Mouse (Mus musculus): ENCODE measurements around the gene Tmem14a. TPM values are rescaled to one million over a fixed set of nuclear protein-coding genes. Genes with fewer than 3 reads are reported as not detected.
"Not testable (repeated sequence)": the region's sequence is repeated elsewhere in the genome, so short reads cannot be mapped to it uniquely, and the experiment has no call there.

The Tmem14a gene
- total RNA-seq, 1 experiment from 2014 or later, result 6.7 TPM

DNA sequence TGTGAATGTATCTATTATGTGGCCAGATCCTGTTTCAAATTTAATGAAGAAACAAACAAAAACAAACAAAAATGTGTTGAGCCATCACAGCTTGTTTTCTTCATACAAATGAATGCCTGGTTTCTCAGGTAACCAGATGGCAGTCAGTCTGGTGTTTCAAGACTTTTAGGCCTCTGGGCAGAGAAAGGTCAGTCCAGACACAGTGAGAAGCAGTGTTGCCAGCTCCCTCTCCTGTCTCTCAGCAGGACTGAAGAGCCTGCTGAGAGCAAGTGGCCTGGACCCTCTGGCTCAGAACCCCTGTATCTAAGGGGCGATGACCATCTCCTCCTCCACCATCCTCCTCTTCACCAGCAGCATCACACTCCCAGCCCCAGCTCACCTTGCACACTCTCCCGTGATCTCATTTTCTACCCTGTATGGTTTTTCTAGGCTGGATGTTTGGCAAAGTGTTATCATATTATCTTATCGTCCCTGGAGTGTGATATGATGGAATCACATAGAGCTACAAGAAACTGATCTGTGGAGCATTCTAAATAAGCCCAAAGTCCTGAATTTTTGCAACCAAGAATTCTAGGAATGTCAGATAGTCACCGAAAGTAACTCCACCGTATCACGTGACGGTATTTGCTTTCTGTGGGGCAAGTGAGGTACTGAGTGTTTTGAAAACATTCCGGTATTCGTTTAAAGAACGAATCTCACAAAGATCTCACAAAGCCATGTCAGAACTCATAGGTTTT is 34.4 kb downstream of the Tmem14a start:
- DNase-seq, result no peak

DNA sequence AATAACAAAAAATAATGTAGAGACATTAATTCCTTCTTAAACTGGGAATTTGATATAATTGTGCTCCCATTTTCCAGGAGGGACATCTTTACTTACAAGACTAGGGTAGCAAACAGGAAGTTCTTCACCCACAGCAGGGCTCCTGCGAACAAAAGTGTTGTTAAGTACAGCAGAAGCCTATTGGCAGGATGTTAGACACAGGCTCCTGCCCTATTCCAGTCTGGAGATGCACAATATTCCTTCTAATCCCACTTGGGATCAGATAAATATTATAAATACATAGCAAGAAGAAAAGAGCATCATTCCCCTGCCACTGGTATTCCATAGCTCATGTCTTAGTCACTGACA is 34.9 kb downstream of the Tmem14a start:
- DNase-seq, result no peak

DNA sequence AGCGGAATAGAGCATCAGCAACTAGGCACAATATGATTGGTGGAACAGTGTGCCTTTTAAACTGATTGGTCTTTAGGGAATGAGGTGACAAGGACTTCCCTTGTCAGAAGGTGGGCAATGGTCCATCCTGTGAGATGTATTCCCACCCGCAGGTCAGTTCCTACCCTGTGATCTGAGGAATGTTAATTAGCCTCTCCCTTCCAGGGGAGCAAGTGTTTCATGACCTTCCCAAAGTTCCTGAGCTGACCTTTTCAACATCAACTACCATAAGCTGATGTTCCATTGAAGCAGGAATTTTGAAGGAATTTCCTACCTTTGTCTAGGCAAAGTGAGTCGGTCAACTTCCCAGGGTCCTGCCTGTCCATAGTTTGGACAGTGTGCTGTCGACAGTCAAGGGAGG is 35.5 kb downstream of the Tmem14a start:
- DNase-seq, result no peak

GRCm38 (mm10) chr1:21255625-21256345 is 37.4 kb downstream of the Tmem14a start:
- DNase-seq, result no peak

DNA sequence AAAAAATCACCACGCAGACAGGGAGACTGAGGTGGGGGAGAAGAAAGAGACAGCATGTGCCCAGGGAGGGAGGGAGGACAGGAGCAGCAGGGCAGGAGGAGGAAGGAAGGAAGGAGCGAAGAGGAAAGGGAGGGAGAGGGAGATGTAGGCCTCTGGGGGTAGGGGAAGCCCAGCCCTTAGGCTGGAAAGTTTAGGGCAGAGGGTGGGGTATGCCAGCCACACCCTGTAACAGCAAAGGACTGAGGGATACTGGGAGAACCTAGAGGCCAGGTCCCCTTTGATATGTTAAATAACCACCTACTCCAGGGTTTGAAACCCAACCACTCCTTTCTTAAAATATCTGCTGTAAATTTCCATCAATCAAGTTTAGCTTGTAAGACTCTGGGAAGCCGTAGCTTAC is 38.0 kb downstream of the Tmem14a start:
- no peak for DNase-seq

GRCm38 (mm10) chr1:21256871-21257270 is 38.5 kb downstream of the Tmem14a start:
- DNase-seq, result no peak

GRCm38 (mm10) chr1:21259981-21260380 is 41.6 kb downstream of the Tmem14a start:
- DNase-seq, result not testable (repeated sequence)

DNA sequence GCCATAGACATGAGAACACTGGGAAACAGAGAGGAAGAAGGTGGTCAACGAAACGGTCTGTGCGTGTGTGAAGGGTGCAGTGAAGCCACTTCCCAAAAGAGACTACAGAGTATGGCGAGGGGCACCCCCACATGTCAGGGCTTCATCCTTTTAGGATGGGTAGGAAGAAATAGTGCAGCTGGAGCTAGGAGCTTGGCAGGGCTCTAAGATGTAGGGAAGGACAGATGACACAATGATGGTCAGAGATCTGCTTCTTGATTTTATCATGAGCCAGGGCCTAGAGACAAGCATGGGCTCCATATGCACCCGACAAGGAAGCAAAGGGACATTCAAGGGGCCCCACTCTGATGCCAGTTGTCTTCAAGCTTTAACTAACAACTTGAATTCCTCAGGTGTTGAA is 44.0 kb downstream of the Tmem14a start:
- no peak for DNase-seq

GRCm38 (mm10) chr1:21263986-21264385 is 45.6 kb downstream of the Tmem14a start:
- DNase-seq, result no peak

GRCm38 (mm10) chr1:21264747-21265146 is 46.4 kb downstream of the Tmem14a start:
- DNase-seq, result no peak

GRCm38 (mm10) chr1:21266766-21267165 is 48.4 kb downstream of the Tmem14a start:
- DNase-seq, result no peak

GRCm38 (mm10) chr1:21267466-21267865 is 49.1 kb downstream of the Tmem14a start:
- not testable (repeated sequence) for DNase-seq

GRCm38 (mm10) chr1:21271343-21272055 is 53.1 kb downstream of the Tmem14a start:
- DNase-seq, result peak; percentile 83

- peak; percentile 19 for DNase-seq
Observed at GRCm38 (mm10) chr1:21272056-21272431, 53.7 kb downstream of the Tmem14a start.

DNA sequence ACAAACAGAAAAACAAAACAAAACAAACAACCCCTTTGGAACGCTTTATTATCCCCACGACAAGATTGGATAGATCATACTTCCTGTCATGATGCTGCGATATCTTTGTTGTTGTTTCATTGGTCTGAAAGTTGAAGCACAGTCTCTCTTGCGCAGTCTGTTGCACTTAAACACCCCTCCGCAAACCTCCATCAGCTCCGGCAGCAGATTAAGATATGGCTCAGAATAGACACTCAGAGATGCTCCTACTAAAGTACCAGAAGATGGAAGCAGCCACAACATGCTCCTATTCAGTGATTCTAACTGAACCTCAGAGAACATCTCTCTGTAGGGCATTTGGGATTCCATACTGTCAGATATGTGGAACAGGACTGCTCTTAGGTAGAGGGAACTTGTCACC is 54.7 kb downstream of the Tmem14a start:
- DNase-seq, result no peak

DNA sequence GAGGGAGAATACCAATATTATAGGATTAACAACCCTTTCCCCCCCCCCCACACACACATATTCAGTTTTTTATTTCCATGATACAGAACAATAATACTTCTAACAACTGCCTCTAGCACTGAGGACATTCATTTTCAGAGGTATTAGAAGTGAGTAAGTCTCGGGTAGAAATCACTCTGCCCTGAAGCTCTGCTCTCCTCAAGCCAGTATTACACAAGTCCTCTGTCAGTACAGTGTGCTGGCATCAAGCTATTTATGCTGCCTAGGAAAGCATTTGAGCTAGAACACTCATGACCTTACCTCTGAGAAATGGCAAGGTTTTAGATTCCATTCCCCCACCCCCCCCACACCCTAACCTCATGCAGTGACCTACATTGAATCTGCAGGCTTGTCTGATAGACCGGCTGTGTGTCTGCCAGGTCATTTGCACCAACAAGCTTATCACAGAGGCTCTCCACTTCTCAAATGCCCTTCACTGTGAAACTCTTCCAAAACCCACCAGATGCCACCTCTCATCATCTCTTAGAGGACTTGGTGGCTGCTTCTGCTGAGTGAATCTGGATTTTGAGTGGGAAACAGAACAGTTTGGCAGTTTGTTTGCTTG is 56.2 kb downstream of the Tmem14a start:
- DNase-seq, result no peak

- DNase-seq, result not testable (repeated sequence)
Observed at GRCm38 (mm10) chr1:21275366-21275765, 57.0 kb downstream of the Tmem14a start.

- DNase-seq, result not testable (repeated sequence)
Observed at GRCm38 (mm10) chr1:21276158-21276557, 57.8 kb downstream of the Tmem14a start.
